Mouse (Mus musculus): ENCODE results near the gene Cep164. TPM values are rescaled to one million over a fixed set of nuclear protein-coding genes. Genes with fewer than 3 reads are reported as not detected.

The Cep164 gene
- polyA plus RNA-seq, 1 experiment from 2014 or later, result 27.5 TPM

DNA sequence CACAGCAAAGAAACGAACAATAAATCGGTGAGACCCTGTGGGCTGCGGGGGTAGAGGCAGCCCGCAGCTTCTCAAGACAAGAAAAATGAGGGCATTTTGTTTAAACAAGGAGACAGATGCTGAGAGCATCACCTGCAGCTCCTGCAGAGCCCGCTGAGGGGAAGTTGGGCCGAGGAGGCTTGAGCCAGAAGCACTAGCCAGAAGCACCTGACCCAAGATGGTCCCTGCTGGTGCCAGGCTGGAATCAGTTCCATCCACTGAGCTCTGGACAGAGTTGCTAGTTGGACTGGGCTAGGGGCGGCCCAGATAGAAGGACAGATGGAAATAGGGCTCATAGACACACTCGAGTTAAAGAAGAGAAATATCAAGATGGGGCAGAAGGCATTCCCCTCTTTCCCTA, 61.3 kb downstream of the Cep164 start:
- no peak overlapping the region for H3K4me3 ChIP-seq (ENCODE audit: low read depth, low read length)
- no peaks in the 10 kb centered on the region for H3K27me3 ChIP-seq (replicated peaks; ENCODE audit: control insufficient read depth, insufficient read depth, low read length)
- no peak for ATAC-seq (replicated peaks; ENCODE audit: low FRiP score, low TSS enrichment, low read depth)
- no peak overlapping the region for H3K9ac ChIP-seq (ENCODE audit: low read length)
- DNase-seq (ENCODE audit: low spot score), result no peak
- H3K36me3 ChIP-seq (ENCODE audit: control insufficient read depth, insufficient read depth, low read length), result peaks cover 37% of the 10 kb centered on the region
- no peaks in the 10 kb centered on the region for H3K4me1 ChIP-seq (replicated peaks; ENCODE audit: control insufficient read depth, insufficient read depth, low read length)
- no peak overlapping the region for H3K4me2 ChIP-seq (ENCODE audit: low read length)
- 72% methylated on average over 8 of the region's 8 CpGs for WGBS
- H3K27ac ChIP-seq (ENCODE audit: low read depth), result no peak overlapping the region
- H3K9me3 ChIP-seq (ENCODE audit: control insufficient read depth, low read length), result no peaks in the 10 kb centered on the region

DNA sequence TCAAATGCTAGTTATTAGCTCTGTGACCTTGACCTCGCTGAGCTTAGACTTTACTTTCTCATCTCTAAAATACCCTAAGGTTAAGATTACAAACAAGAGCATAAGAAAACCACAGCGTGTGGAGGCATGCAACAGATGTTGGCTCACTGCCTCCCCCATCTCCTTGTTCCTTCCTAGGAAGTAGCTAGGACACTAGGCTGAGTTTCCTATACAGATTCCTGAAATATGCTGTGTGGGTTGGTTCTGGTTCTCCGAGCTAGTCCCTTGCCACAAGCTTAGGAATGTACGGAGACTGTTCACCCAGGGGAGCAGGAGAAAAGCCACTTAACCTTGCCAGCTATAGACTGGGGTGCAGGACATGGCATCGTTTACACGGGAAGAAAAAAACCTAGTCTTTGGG, 62.3 kb downstream of the Cep164 start:
- Histone ChIP-seq H3K9ac (ENCODE audit: low read length) (no peak overlapping the region), H3K4me3 (ENCODE audit: low read depth, low read length) (no peak overlapping the region), H3K4me1 (replicated peaks; ENCODE audit: control insufficient read depth, insufficient read depth, low read length) (no peaks in the 10 kb centered on the region), H3K4me2 (ENCODE audit: low read length) (no peak overlapping the region), H3K27ac (ENCODE audit: low read depth) (no peak overlapping the region), H3K9me3 (ENCODE audit: control insufficient read depth, low read length) (no peaks in the 10 kb centered on the region), H3K27me3 (replicated peaks; ENCODE audit: control insufficient read depth, insufficient read depth, low read length) (no peaks in the 10 kb centered on the region), H3K36me3 (ENCODE audit: control insufficient read depth, insufficient read depth, low read length) (peaks cover 27% of the 10 kb centered on the region)
- ATAC-seq (replicated peaks; ENCODE audit: low FRiP score, low TSS enrichment, low read depth) (no peak), DNase-seq (ENCODE audit: low spot score) (no peak)
- 81% methylated on average over 6 of the region's 6 CpGs for WGBS

DNA sequence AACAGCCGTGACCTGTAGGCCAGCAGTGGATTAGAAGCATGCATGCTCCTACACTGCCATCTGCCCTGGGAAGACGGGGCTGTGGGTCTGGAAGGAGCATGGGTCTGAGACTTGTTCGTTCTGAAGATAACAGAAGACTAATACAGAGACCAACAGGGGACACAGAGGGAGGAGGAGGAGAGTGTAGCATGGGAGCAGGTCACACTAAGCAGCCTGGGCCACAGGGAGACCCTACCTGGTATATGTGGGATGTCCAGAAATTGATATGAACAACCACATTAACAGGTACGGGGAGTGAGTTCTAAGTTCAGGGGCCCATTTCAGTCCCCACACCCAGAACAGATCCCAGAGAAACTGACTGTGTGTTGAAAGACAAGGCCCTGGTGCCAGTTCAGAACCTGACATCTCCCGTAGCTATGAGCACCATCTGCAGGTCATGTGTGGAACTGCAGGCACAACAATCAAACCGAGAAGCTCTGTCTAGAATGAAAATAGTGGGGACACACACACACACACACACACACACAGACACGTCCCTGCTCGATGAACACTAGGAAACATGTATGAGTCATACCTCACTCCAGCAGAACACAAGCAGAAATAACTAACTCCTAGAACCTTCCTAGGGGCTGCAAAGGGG, 73.9 kb downstream of the Cep164 start:
- WGBS, result 38% methylated on average over 8 of the region's 8 CpGs
- H3K4me1 ChIP-seq (replicated peaks; ENCODE audit: control insufficient read depth, insufficient read depth, low read length), result no peaks in the 10 kb centered on the region
- H3K27me3 ChIP-seq (replicated peaks; ENCODE audit: control insufficient read depth, insufficient read depth, low read length), result no peaks in the 10 kb centered on the region
- no peak for ATAC-seq (replicated peaks; ENCODE audit: low FRiP score, low TSS enrichment, low read depth)
- no peak overlapping the region for H3K4me2 ChIP-seq (ENCODE audit: low read length)
- peak; percentile 83 for DNase-seq (ENCODE audit: low spot score)
- no peak overlapping the region for H3K9ac ChIP-seq (ENCODE audit: low read length)
- no peak overlapping the region for H3K4me3 ChIP-seq (ENCODE audit: low read depth, low read length)
- H3K27ac ChIP-seq (ENCODE audit: low read depth), result no peak overlapping the region
- no peaks in the 10 kb centered on the region for H3K9me3 ChIP-seq (ENCODE audit: control insufficient read depth, low read length)
- no peaks in the 10 kb centered on the region for H3K36me3 ChIP-seq (ENCODE audit: control insufficient read depth, insufficient read depth, low read length)

DNA sequence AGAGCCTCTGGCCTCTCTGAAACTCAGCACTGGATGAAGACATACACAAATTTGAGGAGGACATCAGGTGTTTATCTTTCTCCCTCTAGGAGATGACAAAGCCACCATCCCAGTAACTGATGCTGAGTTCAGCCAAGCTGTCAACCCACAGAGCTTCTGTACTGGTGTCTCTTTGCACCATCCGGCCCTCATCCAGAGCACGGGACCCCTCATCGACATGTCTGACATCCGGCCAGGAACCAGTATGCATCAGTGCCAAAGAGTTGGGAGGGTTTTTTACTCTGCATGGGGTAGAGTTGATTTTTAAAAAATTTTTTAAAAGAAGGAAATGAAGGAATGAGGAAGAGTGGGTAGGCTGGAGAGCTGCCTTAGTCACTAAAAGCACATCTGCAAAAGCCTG, 78.6 kb downstream of the Cep164 start:
- 95% methylated on average over 4 of the region's 4 CpGs for WGBS
- H3K9ac ChIP-seq (ENCODE audit: low read length), result no peak overlapping the region
- no peaks in the 10 kb centered on the region for H3K27me3 ChIP-seq (replicated peaks; ENCODE audit: control insufficient read depth, insufficient read depth, low read length)

DNA sequence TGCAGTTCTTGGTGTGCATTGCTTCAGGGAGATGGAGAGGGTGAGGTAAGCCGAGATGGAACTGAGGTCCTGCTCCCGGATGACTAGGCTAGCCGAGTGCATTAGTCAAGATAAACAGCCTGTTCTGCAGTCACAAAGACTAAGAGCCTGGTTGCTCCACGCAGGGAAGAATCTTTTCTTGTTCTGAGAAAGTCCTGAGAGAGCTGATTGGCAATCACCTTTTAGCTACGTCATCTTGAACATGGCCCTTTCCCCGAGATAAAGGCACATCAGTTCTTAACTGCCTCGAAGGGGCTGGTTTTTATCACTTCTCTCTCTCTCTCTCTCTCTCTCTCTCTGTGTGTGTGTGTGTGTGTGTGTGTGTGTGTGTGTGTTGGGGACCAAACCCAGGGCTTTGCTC, 83.0 kb downstream of the Cep164 start:
- no peaks in the 10 kb centered on the region for H3K4me1 ChIP-seq (replicated peaks; ENCODE audit: control insufficient read depth, insufficient read depth, low read length)
- ATAC-seq (replicated peaks; ENCODE audit: low FRiP score, low TSS enrichment, low read depth) (no peak), DNase-seq (ENCODE audit: low spot score) (no peak)
- no peaks in the 10 kb centered on the region for H3K27me3 ChIP-seq (replicated peaks; ENCODE audit: control insufficient read depth, insufficient read depth, low read length)
- no peak overlapping the region for H3K27ac ChIP-seq (ENCODE audit: low read depth)
- H3K9ac ChIP-seq (ENCODE audit: low read length), result no peak overlapping the region
- H3K9me3 ChIP-seq (ENCODE audit: control insufficient read depth, low read length), result no peaks in the 10 kb centered on the region
- H3K36me3 ChIP-seq (ENCODE audit: control insufficient read depth, insufficient read depth, low read length), result no peaks in the 10 kb centered on the region
- no peak overlapping the region for H3K4me3 ChIP-seq (ENCODE audit: low read depth, low read length)
- WGBS, result 28% methylated on average over 7 of the region's 7 CpGs
- H3K4me2 ChIP-seq (ENCODE audit: low read length), result no peak overlapping the region

More for the DNA sequence above, 78.6 kb downstream of the Cep164 start:
- Histone ChIP-seq H3K4me3 (ENCODE audit: low read depth, low read length) (no peak overlapping the region), H3K4me1 (replicated peaks; ENCODE audit: control insufficient read depth, insufficient read depth, low read length) (no peaks in the 10 kb centered on the region), H3K36me3 (ENCODE audit: control insufficient read depth, insufficient read depth, low read length) (no peaks in the 10 kb centered on the region), H3K27ac (ENCODE audit: low read depth) (no peak overlapping the region), H3K4me2 (ENCODE audit: low read length) (no peak overlapping the region), H3K9me3 (ENCODE audit: control insufficient read depth, low read length) (no peaks in the 10 kb centered on the region)
- ATAC-seq (replicated peaks; ENCODE audit: low FRiP score, low TSS enrichment, low read depth), result no peak
- no peak for DNase-seq (ENCODE audit: low spot score)

DNA sequence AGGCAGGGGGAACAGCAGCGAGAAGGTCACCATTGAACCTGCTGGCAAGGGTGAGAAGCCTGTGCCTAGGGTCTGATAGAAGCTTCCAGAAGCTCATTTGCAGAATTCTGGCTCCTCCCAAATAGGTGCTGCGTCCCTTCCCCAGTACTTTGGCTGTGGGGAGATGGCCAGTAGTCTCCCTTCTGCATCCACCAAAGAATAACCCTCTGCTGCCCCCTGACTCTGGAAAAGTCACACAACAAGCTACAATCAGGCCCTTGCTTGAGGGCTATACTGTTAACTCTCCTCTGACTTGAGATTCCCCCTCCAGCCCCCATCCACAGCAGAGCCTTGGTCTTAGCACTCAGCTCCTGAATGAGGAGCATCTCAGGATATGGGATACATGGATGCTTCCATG, 87.9 kb downstream of the Cep164 start:
- Histone ChIP-seq H3K9ac (ENCODE audit: low read length) (no peak overlapping the region), H3K27me3 (replicated peaks; ENCODE audit: control insufficient read depth, insufficient read depth, low read length) (no peaks in the 10 kb centered on the region), H3K4me2 (ENCODE audit: low read length) (no peak overlapping the region), H3K9me3 (ENCODE audit: control insufficient read depth, low read length) (no peaks in the 10 kb centered on the region), H3K27ac (ENCODE audit: low read depth) (no peak overlapping the region), H3K4me1 (replicated peaks; ENCODE audit: control insufficient read depth, insufficient read depth, low read length) (no peaks in the 10 kb centered on the region), H3K4me3 (ENCODE audit: low read depth, low read length) (no peak overlapping the region), H3K36me3 (ENCODE audit: control insufficient read depth, insufficient read depth, low read length) (no peaks in the 10 kb centered on the region)
- 60% methylated on average over 2 of the region's 2 CpGs for WGBS
- DNase-seq (ENCODE audit: low spot score), result no peak
- ATAC-seq (replicated peaks; ENCODE audit: low FRiP score, low TSS enrichment, low read depth), result no peak

DNA sequence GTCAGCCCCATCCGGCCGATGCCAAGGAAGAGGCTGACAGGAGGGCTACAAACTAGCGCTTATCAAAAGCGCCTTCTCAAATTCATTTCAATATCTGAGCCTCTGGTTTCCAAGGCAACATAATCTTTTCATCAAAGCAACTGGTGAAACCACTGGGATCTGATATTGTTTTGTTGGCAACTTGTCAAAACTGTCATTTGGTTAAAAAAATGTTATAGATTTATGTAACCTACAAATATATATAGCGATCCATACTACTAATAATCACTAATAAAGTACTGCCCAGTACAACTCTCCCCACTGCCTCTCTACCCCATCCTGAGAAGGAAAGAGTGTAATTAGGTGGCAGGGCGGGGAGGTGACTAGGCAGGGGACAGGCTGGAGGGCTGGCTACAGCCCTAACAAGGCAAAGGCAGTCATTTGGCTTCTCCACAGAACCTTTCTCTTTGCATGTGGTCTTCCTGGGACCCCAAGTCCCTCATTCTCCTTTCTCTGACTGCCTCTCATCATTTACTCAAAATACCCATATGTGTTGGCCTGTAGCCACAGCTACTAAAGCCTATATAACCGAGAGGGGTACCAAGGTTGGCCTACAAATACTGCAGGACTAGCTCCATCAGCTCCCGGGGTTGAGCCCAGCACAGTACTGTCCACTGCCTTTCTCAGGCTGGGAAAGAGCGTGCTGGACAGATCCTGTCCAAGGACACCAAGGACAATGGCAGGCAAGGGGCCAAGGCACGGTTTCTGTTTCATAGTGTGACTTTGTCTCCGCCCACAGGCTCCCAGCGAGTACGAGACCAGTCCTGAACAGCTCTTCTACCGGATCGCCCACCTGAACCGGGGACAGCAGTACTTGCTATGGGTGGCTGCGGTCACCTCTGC, 88.5 kb downstream of the Cep164 start:
- DNase-seq (ENCODE audit: low spot score), result no peak
- Histone ChIP-seq H3K27me3 (replicated peaks; ENCODE audit: control insufficient read depth, insufficient read depth, low read length) (no peaks in the 10 kb centered on the region), H3K9me3 (ENCODE audit: control insufficient read depth, low read length) (no peaks in the 10 kb centered on the region), H3K9ac (ENCODE audit: low read length) (no peak overlapping the region), H3K4me3 (ENCODE audit: low read depth, low read length) (no peak overlapping the region), H3K4me2 (ENCODE audit: low read length) (no peak overlapping the region), H3K27ac (ENCODE audit: low read depth) (no peak overlapping the region), H3K36me3 (ENCODE audit: control insufficient read depth, insufficient read depth, low read length) (no peaks in the 10 kb centered on the region), H3K4me1 (replicated peaks; ENCODE audit: control insufficient read depth, insufficient read depth, low read length) (no peaks in the 10 kb centered on the region)
- no peak for ATAC-seq (replicated peaks; ENCODE audit: low FRiP score, low TSS enrichment, low read depth)
- WGBS, result 70% methylated on average over 17 of the region's 17 CpGs

DNA sequence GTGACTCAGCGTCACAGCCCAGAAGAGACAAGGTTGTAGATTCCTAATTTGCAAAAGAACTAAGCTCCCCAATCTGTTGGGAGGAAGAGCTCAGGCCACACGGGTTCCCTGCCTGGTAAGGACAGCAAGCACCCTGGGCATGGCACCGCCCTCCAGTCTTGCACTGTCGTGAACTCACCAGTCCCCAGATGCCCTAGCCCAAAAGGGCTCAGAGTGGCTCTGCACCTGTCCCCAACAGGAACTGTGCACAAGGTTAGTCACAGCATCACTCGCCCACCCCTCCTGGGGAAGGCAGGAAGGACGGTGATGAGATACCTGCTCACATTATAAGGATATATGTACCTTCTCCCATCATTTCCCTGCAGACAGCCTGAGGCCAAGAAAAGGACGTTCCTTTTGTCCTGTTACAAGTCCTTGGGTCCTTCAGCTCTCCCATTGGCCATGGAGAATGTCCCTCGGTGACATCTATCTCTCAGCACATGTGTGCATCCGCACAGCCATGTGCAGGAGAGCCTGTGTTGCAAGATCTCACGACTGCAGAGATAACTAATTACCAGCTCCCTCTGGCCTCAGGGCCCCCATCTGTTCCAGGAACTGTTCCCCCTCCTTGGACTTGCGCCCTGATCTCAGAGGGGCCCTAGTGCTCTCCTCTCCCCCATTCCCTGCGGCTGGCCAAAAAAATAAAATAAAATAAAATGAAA, 89.3 kb downstream of the Cep164 start:
- ATAC-seq (replicated peaks; ENCODE audit: low FRiP score, low TSS enrichment, low read depth) (no peak), DNase-seq (ENCODE audit: low spot score) (no peak)
- WGBS, result 70% methylated on average over 12 of the region's 12 CpGs
- Histone ChIP-seq H3K9me3 (ENCODE audit: control insufficient read depth, low read length) (no peaks in the 10 kb centered on the region), H3K4me2 (ENCODE audit: low read length) (no peak overlapping the region), H3K27ac (ENCODE audit: low read depth) (no peak overlapping the region), H3K4me1 (replicated peaks; ENCODE audit: control insufficient read depth, insufficient read depth, low read length) (no peaks in the 10 kb centered on the region), H3K36me3 (ENCODE audit: control insufficient read depth, insufficient read depth, low read length) (no peaks in the 10 kb centered on the region), H3K4me3 (ENCODE audit: low read depth, low read length) (no peak overlapping the region), H3K27me3 (replicated peaks; ENCODE audit: control insufficient read depth, insufficient read depth, low read length) (no peaks in the 10 kb centered on the region), H3K9ac (ENCODE audit: low read length) (no peak overlapping the region)
